Mouse (Mus musculus) stomach, postnatal 0 days (tissue): Measurements from ENCODE around the gene Lingo1. TPM values are rescaled to one million over a fixed set of nuclear protein-coding genes. Genes with fewer than 3 reads are reported as not detected.

Source experiments
- ATAC-seq: fragments of 200-750 bp; cut with Nextera tagmentation; 2 replicates; pipeline ENCODE4 v1.8.0; 2017; ENCODE audit not compliant: low FRiP score, low TSS enrichment
- DNase-seq: peaks from one replicate; pipeline ENCODE4 v3.0.0-alpha.2; 2016; ENCODE audit warnings: low spot score
- H3K27ac ChIP-seq: fragments of 300-500 bp; sonication (generic); replicated peaks from 2 replicates; pipeline ENCODE4 v1.5.1; 2014; ENCODE audit warnings: mild to moderate bottlenecking, control low read depth
- H3K27me3 ChIP-seq: fragments of 300-500 bp; sonication (generic); 2 replicates; pipeline ENCODE4 v1.6.1; 2014; ENCODE audit warnings: low read length; ENCODE audit not compliant: control insufficient read depth, insufficient read depth
- H3K36me3 ChIP-seq: fragments of 300-500 bp; sonication (generic); 2 replicates; pipeline ENCODE4 v1.6.1; 2014; ENCODE audit warnings: low read length, mixed read lengths; ENCODE audit not compliant: control insufficient read depth, insufficient read depth
- H3K4me1 ChIP-seq: fragments of 300-500 bp; sonication (generic); replicated peaks from 2 replicates; pipeline ENCODE4 v1.6.1; 2014; ENCODE audit warnings: antibody characterized with exemption; ENCODE audit not compliant: control insufficient read depth, insufficient read depth
- H3K4me2 ChIP-seq: fragments of 300-500 bp; sonication (generic); replicated peaks from 2 replicates; pipeline ENCODE4 v1.6.1; 2014; ENCODE audit warnings: low read depth, mild to moderate bottlenecking, control low read depth, moderate library complexity
- H3K4me3 ChIP-seq: fragments of 300-500 bp; sonication (generic); 2 replicates; pipeline ENCODE4 v1.5.1; 2014; ENCODE audit warnings: low read depth, low read length, control low read depth
- H3K9ac ChIP-seq: fragments of 300-500 bp; sonication (generic); 2 replicates; pipeline ENCODE4 v1.6.1; 2014; ENCODE audit warnings: mild to moderate bottlenecking, low read length, control low read depth, mixed read lengths
- H3K9me3 ChIP-seq: fragments of 300-500 bp; sonication (generic); 2 replicates; pipeline ENCODE4 v1.6.1; 2016; ENCODE audit warnings: low read length; ENCODE audit not compliant: control insufficient read depth
- CTCF ChIP-seq: IDR thresholded peaks from 2 replicates; pipeline ENCODE4 v1.5.1; 2016; ENCODE audit warnings: antibody characterized with exemption, low read depth, mild to moderate bottlenecking, moderate library complexity
- EP300 ChIP-seq: optimal IDR thresholded peaks from 2 replicates; pipeline ENCODE3; 2016; ENCODE audit warnings: antibody characterized with exemption
- WGBS: fragments of 180-500 bp; shearing (Covaris S2); extraction: QIAGEN DNeasy Blood & Tissue Kit; methylation state at CpG from one replicate; pipeline ENCODE4 v1.1.7; 2014; 5-methylcytosine and 5-hydroxymethylcytosine counted together
- polyA plus RNA-seq: library from polyadenylated mRNA; unstranded; fragments of >200 nt; fragmentation: Nextera tagmentation; extraction: Ambion mirVana; gene quantifications from 2 replicates; pipeline ENCODE4 v1.2.1, GENCODE M21; 2015

The Lingo1 gene
- polyA plus RNA-seq, 1 experiment from 2014 or later = 0.99 TPM

- WGBS = under 1% methylated on average over 39 of the region's 68 CpGs
- TF ChIP-seq CTCF = no peak
- TF ChIP-seq EP300 = no peak
- no peaks in the 10 kb centered on the region for H3K27me3 ChIP-seq
- no peaks in the 10 kb centered on the region for H3K4me1 ChIP-seq
- ATAC-seq (peak; percentile 50), DNase-seq (peak; percentile 59)
- H3K36me3 ChIP-seq = no peaks in the 10 kb centered on the region
- H3K9me3 ChIP-seq = no peaks in the 10 kb centered on the region
- H3K4me3 ChIP-seq = peak overlapping the region; percentile 64
- H3K4me2 ChIP-seq = peak overlapping the region; percentile 98
- peak overlapping the region; percentile 70 for H3K9ac ChIP-seq
- H3K27ac ChIP-seq = no peak overlapping the region
Observed at GRCm38 (mm10) chr9:56635498-56636121, 160.7 kb downstream of the Lingo1 start.

GRCm38 (mm10) chr9:56635121-56635497 lies 161.2 kb downstream of the Lingo1 start:
- Histone ChIP-seq H3K9me3 (no peaks in the 10 kb centered on the region), H3K4me2 (peak overlapping the region; percentile 98), H3K4me3 (peak overlapping the region; percentile 64), H3K4me1 (no peaks in the 10 kb centered on the region), H3K9ac (peak overlapping the region; percentile 70), H3K27ac (no peak overlapping the region), H3K36me3 (no peaks in the 10 kb centered on the region), H3K27me3 (no peaks in the 10 kb centered on the region)
- 0 out of 2 replicates have a peak, but pooled peaks have one; percentile 4 for ATAC-seq
- TF ChIP-seq EP300 (no peak), CTCF (no peak)
- peak; percentile 45 for DNase-seq
- WGBS = 1% methylated on average over 28 of the region's 40 CpGs

- WGBS = 3% methylated on average over 25 of the region's 25 CpGs
- ATAC-seq = no peak
- no peak for DNase-seq
- H3K27me3 ChIP-seq = no peaks in the 10 kb centered on the region
- no peaks in the 10 kb centered on the region for H3K9me3 ChIP-seq
- TF ChIP-seq CTCF (no peak), EP300 (no peak)
- no peaks in the 10 kb centered on the region for H3K36me3 ChIP-seq
- H3K4me3 ChIP-seq = peak overlapping the region; percentile 64
- peak overlapping the region; percentile 70 for H3K9ac ChIP-seq
- H3K4me1 ChIP-seq = no peaks in the 10 kb centered on the region
- H3K4me2 ChIP-seq = peak overlapping the region; percentile 98
- no peak overlapping the region for H3K27ac ChIP-seq
Observed at GRCm38 (mm10) chr9:56634406-56635120, 161.7 kb downstream of the Lingo1 start.

- WGBS = 48% methylated on average over 13 of the region's 13 CpGs
- Histone ChIP-seq H3K4me2 (no peak overlapping the region), H3K4me1 (no peaks in the 10 kb centered on the region), H3K36me3 (no peaks in the 10 kb centered on the region), H3K9me3 (no peaks in the 10 kb centered on the region), H3K27ac (no peak overlapping the region), H3K4me3 (no peak overlapping the region), H3K9ac (no peak overlapping the region), H3K27me3 (no peaks in the 10 kb centered on the region)
- ATAC-seq (no peak), DNase-seq (no peak)
- TF ChIP-seq EP300 (no peak), CTCF (peak; percentile 37; the same call in 1 of the 2 replicates)
Observed at GRCm38 (mm10) chr9:56633449-56634225, 162.6 kb downstream of the Lingo1 start.

GRCm38 (mm10) chr9:56630945-56631344 lies 165.3 kb downstream of the Lingo1 start:
- Histone ChIP-seq H3K4me1 (no peaks in the 10 kb centered on the region), H3K4me3 (no peak overlapping the region), H3K4me2 (no peak overlapping the region), H3K9ac (no peak overlapping the region), H3K27ac (no peak overlapping the region), H3K27me3 (no peaks in the 10 kb centered on the region), H3K36me3 (no peaks in the 10 kb centered on the region), H3K9me3 (no peaks in the 10 kb centered on the region)
- ATAC-seq (no peak), DNase-seq (no peak)
- WGBS = 47% methylated on average over 4 of the region's 4 CpGs
- TF ChIP-seq EP300 (no peak), CTCF (no peak)
